Mouse (Mus musculus): ENCODE results near the gene Olfr821. TPM values are rescaled to one million over a fixed set of nuclear protein-coding genes. Genes with fewer than 3 reads are reported as not detected.

Gene Olfr821
- polyA plus RNA-seq (2015; fragmentation: Nextera tagmentation; extraction: Ambion mirVana), result not detected in 2 replicates

GRCm38 (mm10) chr10:130030048-130030447 is at the start of gene Olfr821:
TSS of gene Olfr821 (plus strand) at chr10:130030348.

GRCm38 (mm10) chr10:129984962-129985361 is 45.2 kb upstream of the Olfr821 start, which contains the start of gene Gm10310:
TSS of gene Gm10310 (minus strand) at chr10:129985062.

GRCm38 (mm10) chr10:130012321-130012720 is 17.8 kb upstream of the Olfr821 start, which contains the start of gene Olfr820:
TSS of gene Olfr820 (plus strand) at chr10:130012621.

GRCm38 (mm10) chr10:130070910-130071309 is 40.8 kb downstream of the Olfr821 start, which contains the start of gene Olfr822:
TSS of gene Olfr822 (plus strand) at chr10:130071210.

Other genes starting within 250 kb of the Olfr821 start
- gene Olfr810, start 235.4 kb upstream of the Olfr821 start, polyA plus RNA-seq (2015; fragmentation: Nextera tagmentation; extraction: Ambion mirVana), result not detected in 2 replicates
- gene Olfr811, start 226.0 kb upstream of the Olfr821 start, polyA plus RNA-seq (2015; fragmentation: Nextera tagmentation; extraction: Ambion mirVana), result not detected in 2 replicates
- gene Olfr812, start 184.3 kb upstream of the Olfr821 start, polyA plus RNA-seq (2015; fragmentation: Nextera tagmentation; extraction: Ambion mirVana), result not detected in 2 replicates
- gene Olfr813, start 175.0 kb upstream of the Olfr821 start, polyA plus RNA-seq (2015; fragmentation: Nextera tagmentation; extraction: Ambion mirVana), result not detected in 2 replicates
- gene Olfr814, start 150.5 kb upstream of the Olfr821 start, polyA plus RNA-seq (2015; fragmentation: Nextera tagmentation; extraction: Ambion mirVana), result not detected in 2 replicates
- not detected in 2 replicates for gene Olfr815, start 124.5 kb upstream of the Olfr821 start, polyA plus RNA-seq (2015; fragmentation: Nextera tagmentation; extraction: Ambion mirVana)
- gene Olfr816, start 114.8 kb upstream of the Olfr821 start, polyA plus RNA-seq (2015; fragmentation: Nextera tagmentation; extraction: Ambion mirVana), result not detected in 2 replicates
- not detected in 2 replicates for gene Olfr818, start 81.2 kb upstream of the Olfr821 start, polyA plus RNA-seq (2015; fragmentation: Nextera tagmentation; extraction: Ambion mirVana)
- gene Olfr819, start 63.1 kb upstream of the Olfr821 start, polyA plus RNA-seq (2015; fragmentation: Nextera tagmentation; extraction: Ambion mirVana), result not detected in 2 replicates
- not detected in 2 replicates for gene Olfr247, start 54.2 kb upstream of the Olfr821 start, polyA plus RNA-seq (2015; fragmentation: Nextera tagmentation; extraction: Ambion mirVana)
- gene Gm10310, start 45.3 kb upstream of the Olfr821 start, polyA plus RNA-seq (2015; fragmentation: Nextera tagmentation; extraction: Ambion mirVana), result not detected in 2 replicates
- not detected in 2 replicates for gene Olfr820, start 17.7 kb upstream of the Olfr821 start, polyA plus RNA-seq (2015; fragmentation: Nextera tagmentation; extraction: Ambion mirVana)
- gene Olfr822, start 40.9 kb downstream of the Olfr821 start, polyA plus RNA-seq (2015; fragmentation: Nextera tagmentation; extraction: Ambion mirVana), result not detected in 2 replicates
- gene Olfr823, start 85.0 kb downstream of the Olfr821 start, polyA plus RNA-seq (2015; fragmentation: Nextera tagmentation; extraction: Ambion mirVana), result not detected in 2 replicates
- not detected in 2 replicates for gene Olfr824, start 99.7 kb downstream of the Olfr821 start, polyA plus RNA-seq (2015; fragmentation: Nextera tagmentation; extraction: Ambion mirVana)
- not detected in 2 replicates for gene Olfr825, start 136.4 kb downstream of the Olfr821 start, polyA plus RNA-seq (2015; fragmentation: Nextera tagmentation; extraction: Ambion mirVana)
- not detected in 2 replicates for gene Olfr826, start 153.8 kb downstream of the Olfr821 start, polyA plus RNA-seq (2015; fragmentation: Nextera tagmentation; extraction: Ambion mirVana)
- gene Olfr827, start 184.1 kb downstream of the Olfr821 start, polyA plus RNA-seq (2015; fragmentation: Nextera tagmentation; extraction: Ambion mirVana), result not detected in 2 replicates
- not detected in 2 replicates for gene Neurod4, start 249.9 kb downstream of the Olfr821 start, polyA plus RNA-seq (2015; fragmentation: Nextera tagmentation; extraction: Ambion mirVana)